Mouse (Mus musculus): ENCODE data around the gene Tm2d1.

DNA sequence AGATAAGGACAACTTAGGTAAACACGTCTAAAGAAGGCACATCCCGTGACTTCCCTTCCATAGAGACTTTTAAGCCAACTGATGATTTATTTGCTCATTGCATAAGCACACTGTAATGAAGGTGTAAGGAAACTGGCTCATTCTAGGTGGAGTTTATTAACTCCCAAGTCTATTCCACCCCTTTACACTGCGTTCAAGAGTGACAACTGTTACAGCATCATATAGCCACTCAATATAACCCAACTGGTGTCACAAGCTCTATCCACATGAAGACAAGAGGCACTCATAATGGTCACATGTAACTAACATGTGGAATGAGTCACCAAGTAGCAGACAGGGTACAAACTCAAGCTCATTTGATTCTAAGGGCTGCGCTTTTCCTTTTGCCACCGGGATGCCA, 34.5 kb downstream of the Tm2d1 start:
- TF ChIP-seq CTCF (IDR thresholded peaks at IDR 0.05 in 2 of 3, conservative IDR thresholded peaks at IDR 0.05 in 1 of 3; ENCODE audit: control insufficient read depth in 1 of 3, insufficient read depth in 1 of 3, low read depth in 2 of 3, low read length in 3 of 3, poor library complexity in 1 of 3, severe bottlenecking in 1 of 3) (no peak), POLR2A (IDR thresholded peaks at IDR 0.05; ENCODE audit: control insufficient read depth in 1 of 2, insufficient read depth in 1 of 2, low read depth in 1 of 2, low read length in 2 of 2, poor library complexity in 1 of 2) (no peak), EP300 (IDR thresholded peaks at IDR 0.05; ENCODE audit: low read depth in 1 of 2, low read length in 2 of 2) (no peak), POLR2AphosphoS5 (IDR thresholded peaks at IDR 0.05; ENCODE audit: borderline replicate concordance, low read depth, low read length) (no peak), MXI1 (IDR thresholded peaks at IDR 0.05; ENCODE audit: low read depth, low read length) (no peak), USF1 (IDR thresholded peaks at IDR 0.05; ENCODE audit: low read depth, low read length) (no peak), ZNF384 (IDR thresholded peaks at IDR 0.05; ENCODE audit: low read depth, low read length) (no peak)
